25 mouse cellular contexts compared by ENCODE assay signal in genomic region chr16:16825476-16825875, GRCm38 (mm10). TPM values are rescaled to one million over a fixed set of nuclear protein-coding genes. Genes with fewer than 3 reads are reported as not detected.
"Had no signal": no experiment of that assay in that cellular context is flagged by ENCODE, and none has a peak within 500 bp of the region (broad histone marks: within the 10 kb centered on the region; RNA-seq: fewer than 3 reads in every experiment).

No protein-coding gene starts in this region.

- H3K36me3 ChIP-seq: limb, embryonic 10.5 days; limb, embryonic 13.5 days; liver, embryonic 12.5 days; liver, embryonic 15.5 days; lung, embryonic 15.5 days; midbrain, embryonic 10.5 days; midbrain, embryonic 13.5 days; neural tube, embryonic 13.5 days had no signal

- H3K9ac ChIP-seq: limb, embryonic 13.5 days; liver, embryonic 12.5 days; liver, embryonic 15.5 days; lung, embryonic 15.5 days; midbrain, embryonic 13.5 days; neural tube, embryonic 13.5 days had no signal

- H3K27me3 ChIP-seq: limb, embryonic 13.5 days; liver, embryonic 12.5 days; liver, embryonic 15.5 days; lung, embryonic 15.5 days; midbrain, embryonic 13.5 days; neural tube, embryonic 13.5 days had no signal

- H3K27ac ChIP-seq: kidney, postnatal 0 days; limb, embryonic 10.5 days; limb, embryonic 13.5 days; liver, embryonic 12.5 days; liver, embryonic 15.5 days; lung, embryonic 15.5 days; midbrain, embryonic 10.5 days; midbrain, embryonic 13.5 days; neural tube, embryonic 13.5 days; stomach, postnatal 0 days had no signal

- DNase-seq: kidney, postnatal 4 days; layer of hippocampus, adult 9-11 months; liver; lung, adult 18-20 months; lung, postnatal 10 days; lung, postnatal 36 days; right cerebral cortex, postnatal 14 days; right cerebral cortex, postnatal 4 days; thymus, adult 2 months; thymus, postnatal 14 days; thymus, postnatal 4 days had no signal

- ATAC-seq: intestine, postnatal 0 days; liver, embryonic 12.5 days; midbrain, embryonic 13.5 days; midbrain, embryonic 16.5 days had no signal

- H3K4me1 ChIP-seq: lung, embryonic 15.5 days had no signal

- H3K9me3 ChIP-seq: limb, embryonic 10.5 days; limb, embryonic 13.5 days; liver, embryonic 12.5 days; liver, embryonic 15.5 days; lung, embryonic 15.5 days; megakaryocyte, embryonic 14.5 days; midbrain, embryonic 10.5 days; midbrain, embryonic 13.5 days; neural tube, embryonic 13.5 days had no signal

- H3K4me2 ChIP-seq: limb, embryonic 13.5 days; liver, embryonic 12.5 days; liver, embryonic 15.5 days; lung, embryonic 15.5 days; midbrain, embryonic 13.5 days; neural tube, embryonic 13.5 days had no signal

- H3K4me3 ChIP-seq: limb, embryonic 10.5 days; limb, embryonic 13.5 days; liver, embryonic 12.5 days; liver, embryonic 15.5 days; lung, embryonic 15.5 days; megakaryocyte, embryonic 14.5 days; midbrain, embryonic 10.5 days; midbrain, embryonic 13.5 days; myocyte; neural tube, embryonic 13.5 days had no signal

RNA-seq across cellular contexts. Expression of gene Spag6l, which starts 3.8 kb away (rescaled TPM):
- polyA plus RNA-seq: liver, embryonic 12.5 days; liver, embryonic 15.5 days; myocyte had no signal

RNA-seq across cellular contexts. Expression of gene Igll1, which starts 38.3 kb away (rescaled TPM):
- polyA plus RNA-seq: intestine, postnatal 0 days; limb, embryonic 10.5 days; liver, embryonic 12.5 days; midbrain, embryonic 16.5 days; myocyte; neural tube, embryonic 13.5 days; stomach, postnatal 0 days had no signal
